8 mouse cellular contexts compared by ENCODE assay signal in genomic region chr15:81062175-81062588, GRCm38 (mm10).
A peak's percentile ranks its signal among the peaks of the same experiment; 100 is the strongest.
DNase-seq lines count a peak whose midpoint lies in the region; ATAC-seq lines count a peak whose summit lies in the region.

No protein-coding gene starts in this region.

- H3K4me1 ChIP-seq in hindbrain, embryonic 11.5 days (replicated peaks; ENCODE audit: control insufficient read depth, insufficient read depth, low read length): peaks cover 8% of the 10 kb centered on the region; the same call in 1 of the 2 replicates
- H3K4me1 ChIP-seq in hindbrain, embryonic 16.5 days (ENCODE audit: control insufficient read depth, insufficient read depth, low read depth, low read length): peaks cover 9% of the 10 kb centered on the region
- H3K4me1 ChIP-seq in neural tube, embryonic 11.5 days (ENCODE audit: control insufficient read depth, insufficient read depth, low read length): peaks cover 9% of the 10 kb centered on the region; the same call in 1 of the 2 replicates

- no peaks in the 10 kb centered on the region for H3K9me3 ChIP-seq in hindbrain, embryonic 11.5 days (ENCODE audit: control insufficient read depth, low read length)
- H3K9me3 ChIP-seq in hindbrain, embryonic 16.5 days (ENCODE audit: control insufficient read depth, low read length): no peaks in the 10 kb centered on the region
- H3K9me3 ChIP-seq in neural tube, embryonic 11.5 days (ENCODE audit: control insufficient read depth, low read length): no peaks in the 10 kb centered on the region

- H3K27ac ChIP-seq in hindbrain, embryonic 11.5 days (ENCODE audit: low read depth, low read length): no peak overlapping the region
- H3K27ac ChIP-seq in hindbrain, embryonic 16.5 days (ENCODE audit: low read depth, low read length): no peak overlapping the region
- peak overlapping the region; percentile 40; the same call in 1 of the 2 replicates for H3K27ac ChIP-seq in neural tube, embryonic 11.5 days (ENCODE audit: low read depth, low read length)

- DNase-seq in hindbrain, embryonic 11.5 days (ENCODE audit: low spot score): peak; percentile 45
- peak; percentile 84 for DNase-seq in embryo, embryonic 11 days
- DNase-seq in kidney, adult 18-20 months: peak; percentile 66
- DNase-seq in neural tube, embryonic 11.5 days (ENCODE audit: low spot score): peak; percentile 61
- no peak for DNase-seq in adrenal gland, adult (ENCODE audit: inconsistent age in 2 of 2, low spot score in 1 of 2)
- DNase-seq in frontal cortex, postnatal 10 days (ENCODE audit: low spot score in 2 of 2): no peak

- H3K4me2 ChIP-seq in hindbrain, embryonic 11.5 days (replicated peaks; ENCODE audit: low read depth, low read length): no peak overlapping the region
- H3K4me2 ChIP-seq in hindbrain, embryonic 16.5 days (ENCODE audit: low read length): no peak overlapping the region
- no peak overlapping the region for H3K4me2 ChIP-seq in neural tube, embryonic 11.5 days (ENCODE audit: low read depth)

- no peaks in the 10 kb centered on the region for H3K27me3 ChIP-seq in hindbrain, embryonic 11.5 days (ENCODE audit: control insufficient read depth, insufficient read depth, low read length)
- no peaks in the 10 kb centered on the region for H3K27me3 ChIP-seq in hindbrain, embryonic 16.5 days (replicated peaks; ENCODE audit: control insufficient read depth, insufficient read depth, low read length)
- H3K27me3 ChIP-seq in neural tube, embryonic 11.5 days (ENCODE audit: control insufficient read depth, insufficient read depth, low read length): no peaks in the 10 kb centered on the region

- H3K4me3 ChIP-seq in hindbrain, embryonic 11.5 days (ENCODE audit: low read depth, low read length): no peak overlapping the region
- no peak overlapping the region for H3K4me3 ChIP-seq in hindbrain, embryonic 16.5 days (ENCODE audit: low read length)
- H3K4me3 ChIP-seq in neural tube, embryonic 11.5 days (ENCODE audit: low read depth, low read length): no peak overlapping the region

- ATAC-seq in hindbrain, embryonic 11.5 days (ENCODE audit: low FRiP score): no peak
- ATAC-seq in hindbrain, embryonic 16.5 days: no peak; the same call in 1 of the 2 replicates
- no peak for ATAC-seq in neural tube, embryonic 11.5 days (ENCODE audit: insufficient read depth, low FRiP score, low TSS enrichment)
- no peak for ATAC-seq in megakaryocyte-erythroid progenitor cell, adult 5-6 weeks (replicated peaks; ENCODE audit: low FRiP score, low TSS enrichment, poor library complexity, severe bottlenecking)

- 30% methylated on average over 8 of the region's 8 CpGs for WGBS in hindbrain, embryonic 11.5 days
- WGBS in hindbrain, embryonic 16.5 days: 25% methylated on average over 8 of the region's 8 CpGs
- 9% methylated on average over 8 of the region's 8 CpGs for WGBS in neural tube, embryonic 11.5 days

- H3K36me3 ChIP-seq in hindbrain, embryonic 11.5 days (ENCODE audit: control insufficient read depth, insufficient read depth, low read length): no peaks in the 10 kb centered on the region
- H3K36me3 ChIP-seq in hindbrain, embryonic 16.5 days (ENCODE audit: control insufficient read depth, insufficient read depth, low read length): no peaks in the 10 kb centered on the region
- H3K36me3 ChIP-seq in neural tube, embryonic 11.5 days (ENCODE audit: control insufficient read depth, insufficient read depth, low read length): no peaks in the 10 kb centered on the region

- H3K9ac ChIP-seq in hindbrain, embryonic 11.5 days (ENCODE audit: low read depth, low read length): no peak overlapping the region
- H3K9ac ChIP-seq in hindbrain, embryonic 16.5 days (ENCODE audit: low read depth, low read length): no peak overlapping the region
- H3K9ac ChIP-seq in neural tube, embryonic 11.5 days (ENCODE audit: low read length): no peak overlapping the region

Comparison
In these comparisons a context has a peak if more than half of its experiments do, and no peak if none do; other contexts are left out.
1. DNase-seq: peak in hindbrain, embryonic 11.5 days (single experiment), embryo, embryonic 11 days (single experiment), kidney, adult 18-20 months (single experiment) and neural tube, embryonic 11.5 days (single experiment); none in adrenal gland, adult (0 of 2) and frontal cortex, postnatal 10 days (0 of 2).